Mouse (Mus musculus) embryonic fibroblast, embryonic 13.5 days (primary cell): ENCODE measurements at regions not wholly inside any gene's neighbourhood (a gene's known extent, or its start where the extent isn't known, plus 50 kb on each side); places are given as distances from the start of the nearest gene placed in this dataset.

ENCODE experiments used
- CTCF ChIP-seq: IDR thresholded peaks from 2 replicates; pipeline ENCODE4 v1.5.1; 2011; ENCODE audit warnings: mild to moderate bottlenecking, control low read depth, low read length, moderate library complexity, borderline replicate concordance; ENCODE audit not compliant: insufficient read depth
- POLR2A ChIP-seq: IDR thresholded peaks from 2 replicates; pipeline ENCODE4 v1.6.1; 2011; ENCODE audit warnings: low read depth, mild to moderate bottlenecking, control low read depth, low read length, moderate library complexity

GRCm38 (mm10) chr19:53456681-53457080 lies 66.3 kb upstream of the Smndc1 start:
- TF ChIP-seq CTCF (no peak), POLR2A (no peak)
